Mouse (Mus musculus) embryonic facial prominence, embryonic 14.5 days (tissue): Measurements from ENCODE around the gene Spaca4. TPM values are rescaled to one million over a fixed set of nuclear protein-coding genes. Genes with fewer than 3 reads are reported as not detected.

Experiments used
- ATAC-seq: fragments of 200-750 bp; cut with Nextera tagmentation; 2 replicates; pipeline ENCODE4 v1.8.0; 2017; ENCODE audit warnings: low read depth, moderate number of reproducible peaks, moderate TSS enrichment
- DNase-seq: peaks from one replicate; pipeline ENCODE4 v3.0.0-alpha.2; 2015; ENCODE audit warnings: low spot score
- H3K27ac ChIP-seq: fragments of 300-500 bp; sonication (generic); replicated peaks from 2 replicates; pipeline ENCODE4 v1.5.1; 2014; ENCODE audit warnings: low read depth, mild to moderate bottlenecking, low read length, moderate library complexity
- H3K27me3 ChIP-seq: fragments of 300-500 bp; sonication (generic); replicated peaks from 2 replicates; pipeline ENCODE4 v1.6.1; 2014; ENCODE audit warnings: low read length; ENCODE audit not compliant: control insufficient read depth, insufficient read depth
- H3K36me3 ChIP-seq: fragments of 300-500 bp; sonication (generic); 2 replicates; pipeline ENCODE4 v1.6.1; 2014; ENCODE audit warnings: low read length, mixed read lengths; ENCODE audit not compliant: control insufficient read depth, insufficient read depth
- H3K4me1 ChIP-seq: fragments of 300-500 bp; sonication (generic); 2 replicates; pipeline ENCODE4 v1.6.1; 2014; ENCODE audit warnings: antibody characterized with exemption, low read length; ENCODE audit not compliant: control insufficient read depth, insufficient read depth
- H3K4me2 ChIP-seq: fragments of 300-500 bp; sonication (generic); 2 replicates; pipeline ENCODE4 v1.6.1; 2014; ENCODE audit warnings: low read depth, mild to moderate bottlenecking, low read length, moderate library complexity, mixed read lengths
- H3K4me3 ChIP-seq: fragments of 300-500 bp; sonication (generic); 2 replicates; pipeline ENCODE4 v1.5.1; 2014; ENCODE audit warnings: low read depth, mild to moderate bottlenecking, low read length
- H3K9ac ChIP-seq: fragments of 300-500 bp; sonication (generic); 2 replicates; pipeline ENCODE4 v1.6.1; 2014; ENCODE audit warnings: low read depth, mild to moderate bottlenecking, low read length, moderate library complexity, mixed read lengths
- H3K9me3 ChIP-seq: fragments of 300-500 bp; sonication (generic); 2 replicates; pipeline ENCODE4 v1.6.1; 2016; ENCODE audit warnings: low read length; ENCODE audit not compliant: control insufficient read depth
- WGBS: fragments of 180-500 bp; shearing (Covaris S2); extraction: QIAGEN DNeasy Blood & Tissue Kit; methylation state at CpG from one replicate; pipeline ENCODE4 v1.1.7; 2014; 5-methylcytosine and 5-hydroxymethylcytosine counted together
- polyA plus RNA-seq: library from polyadenylated mRNA; unstranded; fragments of >200 nt; fragmentation: Nextera tagmentation; extraction: Ambion mirVana; gene quantifications from 2 replicates; pipeline ENCODE4 v1.2.1, GENCODE M21; 2014

Gene Spaca4
- polyA plus RNA-seq, 1 experiment from 2014 or later = not detected

- 70% methylated on average over 14 of the region's 14 CpGs for WGBS
- Histone ChIP-seq H3K9ac (no peak overlapping the region), H3K27ac (peak overlapping the region; percentile 21; the same call in 1 of the 2 replicates), H3K36me3 (no peaks in the 10 kb centered on the region), H3K9me3 (no peaks in the 10 kb centered on the region), H3K4me1 (peaks cover 10% of the 10 kb centered on the region), H3K4me3 (no peak overlapping the region), H3K27me3 (no peaks in the 10 kb centered on the region), H3K4me2 (no peak overlapping the region)
- ATAC-seq (no peak), DNase-seq (no peak)
Observed at GRCm38 (mm10) chr7:45679966-45680621, 45.5 kb downstream of the Spaca4 start.

GRCm38 (mm10) chr7:45678513-45678912 lies 47.1 kb downstream of the Spaca4 start:
- Histone ChIP-seq H3K4me3 (no peak overlapping the region), H3K9ac (no peak overlapping the region), H3K4me2 (no peak overlapping the region), H3K27me3 (no peaks in the 10 kb centered on the region), H3K27ac (no peak overlapping the region), H3K4me1 (peaks cover 6% of the 10 kb centered on the region; the same call in 1 of the 2 replicates), H3K9me3 (no peaks in the 10 kb centered on the region), H3K36me3 (no peaks in the 10 kb centered on the region)
- DNase-seq (no peak), ATAC-seq (no peak)
- WGBS = 91% methylated on average over 13 of the region's 14 CpGs

- no peaks in the 10 kb centered on the region for H3K36me3 ChIP-seq
- 81% methylated on average over 7 of the region's 7 CpGs for WGBS
- no peak for DNase-seq
Observed at GRCm38 (mm10) chr7:45677627-45678295, 47.9 kb downstream of the Spaca4 start.

More at GRCm38 (mm10) chr7:45677627-45678295, 47.9 kb downstream of the Spaca4 start:
- H3K27me3 ChIP-seq = no peaks in the 10 kb centered on the region
- H3K9me3 ChIP-seq = no peaks in the 10 kb centered on the region
- H3K9ac ChIP-seq = no peak overlapping the region
- H3K4me1 ChIP-seq = peaks cover 6% of the 10 kb centered on the region; the same call in 1 of the 2 replicates
- no peak overlapping the region for H3K4me2 ChIP-seq
- no peak for ATAC-seq
- H3K27ac ChIP-seq = no peak overlapping the region
- no peak overlapping the region for H3K4me3 ChIP-seq

Other genes with a start within 250 kb of the Spaca4 start
- 1.2 and 1.5 TPM in 2 replicates for gene Tulp2, start 243.9 kb downstream of the Spaca4 start, polyA plus RNA-seq
- gene Gm45808, start 239.0 kb downstream of the Spaca4 start, polyA plus RNA-seq = not detected in 2 replicates
- 2.5 and 3.2 TPM in 2 replicates for gene Dhdh, start 237.0 kb downstream of the Spaca4 start, polyA plus RNA-seq
- gene Nucb1, start 215.4 kb downstream of the Spaca4 start, polyA plus RNA-seq = 209 and 236 TPM in 2 replicates
- gene Ppp1r15a, start 199.5 kb downstream of the Spaca4 start, polyA plus RNA-seq = 20.7 and 21.9 TPM in 2 replicates
- 6.8 and 7.3 TPM in 2 replicates for gene Plekha4, start 199.5 kb downstream of the Spaca4 start, polyA plus RNA-seq
- 0.77 and 1.0 TPM in 2 replicates for gene Hsd17b14, start 170.9 kb downstream of the Spaca4 start, polyA plus RNA-seq
- 50.1 and 51.0 TPM in 2 replicates for gene Bcat2, start 155.7 kb downstream of the Spaca4 start, polyA plus RNA-seq
- gene Fgf21, start 110.3 kb downstream of the Spaca4 start, polyA plus RNA-seq = 0.45 and 1.0 TPM in 2 replicates
- 1.3 and 2.1 TPM in 2 replicates for gene Fut1, start 108.5 kb downstream of the Spaca4 start, polyA plus RNA-seq
- gene Izumo1, start 104.0 kb downstream of the Spaca4 start, polyA plus RNA-seq = 0.19 and 0.30 TPM in 2 replicates
- gene Rasip1, start 98.3 kb downstream of the Spaca4 start, polyA plus RNA-seq = 10.4 and 11.1 TPM in 2 replicates
- 23.3 and 28.8 TPM in 2 replicates for gene Mamstr, start 85.8 kb downstream of the Spaca4 start, polyA plus RNA-seq
- 1.9 and 2.2 TPM in 2 replicates for gene Fut2, start 59.4 kb downstream of the Spaca4 start, polyA plus RNA-seq
- gene Ntn5, start 41.8 kb downstream of the Spaca4 start, polyA plus RNA-seq = 3.4 and 3.7 TPM in 2 replicates
- 2.1 and 2.5 TPM in 2 replicates for gene Sec1, start 31.4 kb downstream of the Spaca4 start, polyA plus RNA-seq
- gene Car11, start 26.0 kb downstream of the Spaca4 start, polyA plus RNA-seq = 7.9 and 8.9 TPM in 2 replicates
- 3.4 and 4.7 TPM in 2 replicates for gene Dbp, start 20.7 kb downstream of the Spaca4 start, polyA plus RNA-seq
- gene Rpl18, start 10.4 kb downstream of the Spaca4 start, polyA plus RNA-seq = 1,174 and 1,204 TPM in 2 replicates
- gene Sphk2, start 7.8 kb downstream of the Spaca4 start, polyA plus RNA-seq = 24.0 and 25.6 TPM in 2 replicates
- gene Fam83e, start 4.6 kb downstream of the Spaca4 start, polyA plus RNA-seq = 0.36 and 0.39 TPM in 2 replicates
- 0.67 and 1.5 TPM in 2 replicates for gene Lmtk3, start 57.9 kb upstream of the Spaca4 start, polyA plus RNA-seq
- 14.2 and 16.3 TPM in 2 replicates for gene Sult2b1, start 58.9 kb upstream of the Spaca4 start, polyA plus RNA-seq
- gene Cyth2, start 88.8 kb upstream of the Spaca4 start, polyA plus RNA-seq = 96.4 and 106 TPM in 2 replicates
- 1.4 and 2.2 TPM in 2 replicates for gene Kcnj14, start 99.0 kb upstream of the Spaca4 start, polyA plus RNA-seq
- gene Grwd1, start 105.1 kb upstream of the Spaca4 start, polyA plus RNA-seq = 53.9 and 60.5 TPM in 2 replicates
- 147 and 155 TPM in 2 replicates for gene Kdelr1, start 147.0 kb upstream of the Spaca4 start, polyA plus RNA-seq
- 0.63 and 1.0 TPM in 2 replicates for gene Grin2d, start 152.6 kb upstream of the Spaca4 start, polyA plus RNA-seq
- 0.68 and 0.87 TPM in 2 replicates for gene Syngr4, start 170.9 kb upstream of the Spaca4 start, polyA plus RNA-seq
- 3.9 and 5.8 TPM in 2 replicates for gene Tmem143, start 171.1 kb upstream of the Spaca4 start, polyA plus RNA-seq
- gene Emp3, start 195.6 kb upstream of the Spaca4 start, polyA plus RNA-seq = 298 and 316 TPM in 2 replicates
- 3.7 and 5.0 TPM in 2 replicates for gene Ccdc114, start 198.3 kb upstream of the Spaca4 start, polyA plus RNA-seq